Mouse (Mus musculus): ENCODE data around the gene Psmd2.

The Psmd2 gene

DNA sequence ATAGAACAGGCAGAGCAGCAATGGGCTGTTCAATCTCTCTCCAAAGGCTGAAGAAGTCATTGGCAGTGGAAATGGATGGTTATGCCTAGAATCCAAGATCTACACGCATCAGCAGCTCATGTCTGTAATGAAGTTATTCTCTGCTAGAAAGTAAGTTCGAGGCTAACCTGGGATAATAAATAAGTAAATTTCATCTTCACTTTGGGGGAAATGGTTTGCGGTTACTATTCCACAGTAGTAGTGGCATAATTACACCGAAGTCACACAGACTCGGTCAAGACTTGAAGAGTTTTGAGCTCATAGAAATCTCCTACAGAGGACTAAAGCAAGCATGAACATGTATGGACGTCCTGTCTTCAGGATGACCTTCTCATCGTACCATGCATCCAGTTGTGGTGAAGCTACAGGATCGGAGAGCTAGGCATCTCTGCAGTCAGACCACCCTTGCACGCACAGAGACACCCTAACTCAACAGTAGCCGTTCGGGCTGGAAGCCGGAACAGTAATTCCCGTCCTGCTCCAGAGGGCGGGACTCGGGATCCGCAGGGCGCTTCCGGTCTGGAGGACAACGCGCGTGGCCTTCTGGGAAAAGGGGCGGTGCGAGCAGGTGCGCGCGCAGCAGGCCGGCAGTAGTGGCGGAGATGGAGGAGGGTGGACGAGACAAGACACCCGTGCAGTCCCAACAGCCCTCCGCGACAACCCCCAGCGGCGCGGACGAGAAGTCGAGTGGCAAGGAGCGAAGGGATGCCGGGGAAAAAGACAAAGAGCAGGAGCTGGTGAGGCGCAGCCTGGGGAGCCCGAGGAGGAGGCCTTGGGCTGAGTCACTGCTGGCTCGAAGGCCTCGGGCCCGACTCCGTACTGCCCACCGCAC lies at the start of gene Psmd2:
TSS of gene Psmd2 (plus strand) at position 577 of the 871 bp plus-strand sequence.
- peak; percentile 87 for DNase-seq (ENCODE audit: low read depth)

DNA sequence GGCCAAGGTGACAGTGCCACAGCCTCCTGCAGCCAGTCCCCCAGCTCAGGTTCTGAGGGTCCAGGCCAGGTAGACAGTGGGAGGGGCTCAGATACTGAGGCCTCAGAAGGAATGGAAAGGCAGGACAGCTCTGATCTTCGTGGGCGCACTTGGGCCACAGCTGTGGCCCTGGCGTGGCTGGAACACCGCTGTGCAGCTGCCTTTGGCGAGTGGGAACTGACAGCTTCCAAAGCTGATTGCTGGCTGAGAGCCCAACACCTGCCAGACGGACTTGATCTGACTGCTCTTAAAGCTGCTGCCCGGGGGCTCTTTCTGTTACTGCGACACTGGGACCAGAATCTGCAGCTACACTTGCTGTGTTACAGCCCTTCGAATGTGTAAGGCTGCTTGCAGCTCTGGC lies 46.7 kb upstream of the Psmd2 start:
- DNase-seq (ENCODE audit: low read depth) = no peak

- peak; percentile 83 for DNase-seq (ENCODE audit: low read depth)
Observed at GRCm38 (mm10) chr16:20610501-20611356, 40.7 kb upstream of the Psmd2 start.

- DNase-seq (ENCODE audit: low read depth) = peak; percentile 94
Observed at GRCm38 (mm10) chr16:20611357-20612227, 39.9 kb upstream of the Psmd2 start, which contains the start of the genes Eef1akmt4, Gm49333 and Alg3. Eef1akmt4 (plus strand) TSS chr16:20611593. Gm49333 (plus strand) TSS chr16:20611610. Alg3 (minus strand) TSS chr16:20611735.

- DNase-seq (ENCODE audit: low read depth) = no peak
Observed at GRCm38 (mm10) chr16:20619541-20620398, 31.7 kb upstream of the Psmd2 start.

DNA sequence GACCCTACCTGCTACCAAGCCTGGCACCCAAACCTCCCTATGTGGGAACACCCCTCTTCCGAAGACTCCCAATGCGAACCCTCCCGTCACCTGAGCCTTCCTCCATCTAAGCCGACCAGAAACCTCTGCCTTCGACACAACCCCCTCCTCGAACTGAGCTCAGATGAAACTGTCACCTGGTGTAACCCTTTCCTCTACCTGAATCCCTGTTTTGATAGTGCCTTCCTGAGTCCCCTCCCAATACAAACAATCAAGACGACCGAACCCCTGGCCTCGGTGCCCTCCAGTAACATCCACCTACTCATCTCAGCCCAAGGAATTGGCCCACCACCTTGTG lies 31.1 kb upstream of the Psmd2 start:
- no peak for DNase-seq (ENCODE audit: low read depth)

DNA sequence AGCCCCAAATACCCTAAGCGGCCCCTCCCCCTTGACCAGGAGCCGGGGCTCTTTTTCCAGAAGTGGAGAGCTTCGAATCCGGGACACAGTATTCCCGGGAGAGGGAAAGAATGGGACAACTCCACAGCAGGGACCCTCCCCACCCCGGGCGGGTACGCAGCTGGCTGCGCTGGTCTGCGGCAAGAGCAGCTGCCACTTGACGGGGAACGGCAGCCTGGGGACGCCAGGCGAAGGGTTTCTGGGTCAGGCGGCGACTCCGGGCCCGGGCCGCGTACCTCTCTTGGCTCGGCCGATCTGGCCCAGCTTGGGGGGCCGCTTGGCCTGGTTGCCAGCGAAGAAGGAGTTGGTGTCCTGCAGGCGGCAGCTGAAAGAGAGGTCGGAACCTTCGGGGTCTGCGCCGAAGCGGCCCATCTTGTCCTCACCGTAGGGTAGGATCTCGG lies 30.7 kb upstream of the Psmd2 start:
- DNase-seq (ENCODE audit: low read depth) = no peak

DNA sequence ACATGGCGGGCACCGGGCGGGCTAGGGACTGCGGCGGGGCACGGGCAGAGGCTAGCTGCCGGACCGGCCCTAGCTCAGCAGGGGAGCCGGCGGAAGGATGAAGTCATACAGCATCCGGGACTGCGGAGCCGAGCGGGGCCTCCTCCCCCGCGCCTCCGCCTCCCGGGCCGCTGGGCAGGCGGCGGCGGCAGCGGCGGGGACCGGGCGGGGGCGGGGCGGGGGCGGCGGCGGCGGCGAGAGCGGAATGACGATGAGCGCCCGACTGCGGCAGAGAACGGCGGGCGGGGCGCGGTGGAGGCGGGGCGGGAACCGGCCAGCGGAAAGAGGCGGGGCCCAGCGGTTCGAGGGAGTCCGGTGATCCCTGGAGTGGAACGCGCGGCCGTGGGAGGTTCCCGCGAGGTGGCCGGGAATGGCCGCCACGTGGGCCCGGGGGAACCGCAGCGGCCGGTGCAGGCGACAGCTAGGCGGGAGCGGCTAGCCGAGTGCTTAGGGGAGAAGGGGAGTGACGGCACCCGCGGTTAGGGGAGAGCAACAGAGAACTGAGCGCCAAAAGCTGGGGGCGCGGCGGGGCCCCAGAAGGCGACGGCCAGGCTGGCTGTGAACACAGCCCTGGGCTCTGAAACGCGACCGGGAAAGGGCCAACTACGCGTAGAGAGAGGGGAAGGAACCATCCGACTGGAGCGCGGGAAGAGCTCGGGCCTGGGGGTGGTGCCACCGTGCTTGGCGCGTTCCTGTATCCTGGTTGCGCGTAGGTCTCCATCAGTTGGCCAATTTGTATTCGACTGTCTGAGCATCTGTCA lies 30.1 kb upstream of the Psmd2 start, which contains the start of gene Camk2n2:
TSS of gene Camk2n2 (minus strand) at position 97 of the 800 bp plus-strand sequence.
- DNase-seq (ENCODE audit: low read depth) = no peak

DNA sequence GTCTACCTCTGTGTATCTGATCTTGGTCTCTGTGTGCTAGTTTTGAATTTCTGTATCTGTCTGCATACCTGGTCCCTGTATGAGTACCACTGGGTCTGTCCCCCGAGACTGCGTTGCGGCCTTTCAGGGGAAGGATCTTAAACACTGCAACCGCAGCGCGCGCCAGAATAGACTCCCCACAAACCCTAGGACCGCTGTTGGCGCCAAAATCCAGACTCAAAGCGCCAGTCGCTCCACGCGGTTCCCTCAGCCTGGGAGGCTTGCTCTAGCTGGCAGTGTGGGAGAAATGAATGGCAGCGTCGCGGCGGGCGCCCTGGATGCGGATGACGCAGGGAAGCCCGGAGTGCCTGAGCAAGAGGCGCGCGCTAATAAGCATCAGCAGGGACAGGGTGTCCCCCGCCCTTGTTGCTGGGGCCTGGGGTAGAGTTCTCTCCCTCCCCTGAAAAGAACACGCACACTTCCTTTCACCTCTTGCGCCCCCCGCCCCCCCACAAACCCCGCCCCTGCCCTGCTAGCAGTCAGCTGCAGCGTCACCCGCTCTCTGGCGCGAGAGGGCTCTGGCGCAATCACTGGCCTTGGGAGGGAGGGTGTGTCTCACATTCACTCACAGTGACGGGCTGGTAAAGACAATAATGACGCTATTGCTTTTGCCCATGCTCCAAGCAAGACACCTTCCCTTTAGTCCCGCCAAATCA lies 29.3 kb upstream of the Psmd2 start:
- DNase-seq (ENCODE audit: low read depth) = no peak

GRCm38 (mm10) chr16:20623211-20623610 lies 28.2 kb upstream of the Psmd2 start:
- no peak for DNase-seq (ENCODE audit: low read depth)

- DNase-seq (ENCODE audit: low read depth) = no peak
Observed at GRCm38 (mm10) chr16:20628871-20629391, 22.5 kb upstream of the Psmd2 start.

- DNase-seq (ENCODE audit: low read depth) = no peak
Observed at GRCm38 (mm10) chr16:20629731-20630634, 21.5 kb upstream of the Psmd2 start, which contains the start of gene Ece2. Ece2 (plus strand) TSS chr16:20629828.

DNA sequence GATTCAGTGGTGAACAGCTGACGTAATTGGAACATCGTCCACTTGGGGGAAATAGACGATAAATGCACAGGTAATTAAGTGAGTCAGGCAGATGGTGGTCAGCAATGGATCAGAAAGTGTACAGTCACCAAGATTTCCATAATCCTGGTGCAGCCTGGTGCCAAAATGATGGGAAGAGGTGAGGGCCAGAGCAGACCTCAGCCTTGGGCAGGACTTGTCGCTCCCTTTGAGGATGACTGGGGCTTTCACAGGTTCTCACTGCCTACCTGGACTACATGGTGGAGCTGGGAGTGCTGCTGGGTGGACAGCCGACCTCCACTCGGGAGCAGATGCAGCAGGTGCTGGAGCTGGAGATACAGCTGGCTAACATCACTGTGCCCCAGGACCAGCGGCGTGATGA lies 14.0 kb upstream of the Psmd2 start:
- no peak for DNase-seq (ENCODE audit: low read depth)

- no peak for DNase-seq (ENCODE audit: low read depth)
Observed at GRCm38 (mm10) chr16:20638367-20638766, 13.1 kb upstream of the Psmd2 start.

DNA sequence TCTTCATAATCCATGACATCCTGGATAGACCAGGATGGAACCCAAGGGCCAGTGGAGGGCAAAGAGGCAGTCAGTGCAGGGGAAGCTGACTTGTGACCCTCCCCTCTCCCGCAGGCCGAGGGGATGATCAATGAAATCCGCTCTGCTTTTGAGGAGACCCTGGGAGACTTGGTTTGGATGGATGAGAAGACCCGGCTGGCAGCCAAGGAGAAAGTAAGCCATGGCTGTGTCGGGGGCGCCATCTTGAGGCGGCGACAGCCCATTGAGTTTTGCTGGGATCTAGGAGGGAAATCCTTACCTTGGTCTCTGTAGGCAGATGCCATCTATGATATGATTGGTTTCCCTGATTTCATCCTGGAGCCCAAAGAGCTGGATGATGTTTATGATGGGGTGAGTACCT lies 9.3 kb upstream of the Psmd2 start:
- DNase-seq (ENCODE audit: low read depth) = peak; percentile 23

DNA sequence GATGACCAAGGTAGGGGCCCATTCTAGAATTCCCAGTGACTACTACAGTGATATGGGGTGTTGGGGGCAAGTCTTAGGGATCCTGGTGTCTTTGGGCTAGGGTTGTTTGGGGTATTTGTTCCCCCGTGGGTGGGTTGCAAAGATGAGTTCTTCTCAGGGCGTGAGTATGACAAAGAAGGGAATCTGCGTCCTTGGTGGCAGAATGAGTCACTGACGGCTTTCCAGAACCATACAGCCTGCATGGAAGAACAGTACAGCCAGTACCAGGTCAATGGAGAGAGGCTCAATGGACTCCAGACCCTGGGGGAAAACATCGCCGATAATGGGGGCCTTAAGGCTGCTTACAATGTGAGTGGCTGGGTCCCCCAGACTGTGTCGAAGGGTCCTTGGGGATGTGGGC lies 7.5 kb upstream of the Psmd2 start:
- DNase-seq (ENCODE audit: low read depth) = no peak

- DNase-seq (ENCODE audit: low read depth) = no peak
Observed at GRCm38 (mm10) chr16:20651947-20652310, 477 bp downstream of the Psmd2 start.

GRCm38 (mm10) chr16:20653315-20653714 lies 1.9 kb downstream of the Psmd2 start:
- no peak for DNase-seq (ENCODE audit: low read depth)

Data from c-Kit-positive CD71-positive TER-119-negative erythroid progenitor cells, embryonic 14.5 days (primary cell).